Mouse (Mus musculus): ENCODE data around the gene Lilr4b. TPM values are rescaled to one million over a fixed set of nuclear protein-coding genes. Genes with fewer than 3 reads are reported as not detected.

The Lilr4b gene
- polyA plus RNA-seq, 1 experiment from 2014 or later = 1.5 TPM

GRCm38 (mm10) chr10:51526090-51526489, 45.7 kb downstream of the Lilr4b start:
- Histone ChIP-seq H3K9me3 (replicated peaks) (no peaks in the 10 kb centered on the region), H3K27me3 (no peaks in the 10 kb centered on the region), H3K4me2 (no peak overlapping the region), H3K9ac (no peak overlapping the region), H3K27ac (replicated peaks) (no peak overlapping the region), H3K4me3 (replicated peaks) (no peak overlapping the region), H3K36me3 (replicated peaks) (no peaks in the 10 kb centered on the region), H3K4me1 (replicated peaks) (peaks cover 4% of the 10 kb centered on the region)
- peak; percentile 28; the same call in 1 of the 2 replicates for ATAC-seq (ENCODE audit: insufficient read depth)
- WGBS (ENCODE audit: insufficient replicate concordance) = 41% methylated on average over 7 of the region's 7 CpGs

- no peak for ATAC-seq (ENCODE audit: insufficient read depth)
- H3K4me3 ChIP-seq (replicated peaks) = peak overlapping the region; percentile 22; the same call in 1 of the 2 replicates
These were observed 46.2 kb downstream of the Lilr4b start for GRCm38 (mm10) chr10:51526633-51527032.

GRCm38 (mm10) chr10:51528840-51529434, 48.5 kb downstream of the Lilr4b start:
- Histone ChIP-seq H3K27me3 (no peaks in the 10 kb centered on the region), H3K9me3 (replicated peaks) (no peaks in the 10 kb centered on the region), H3K27ac (replicated peaks) (no peak overlapping the region), H3K4me1 (replicated peaks) (peaks cover 4% of the 10 kb centered on the region), H3K4me2 (no peak overlapping the region), H3K36me3 (replicated peaks) (no peaks in the 10 kb centered on the region), H3K9ac (no peak overlapping the region), H3K4me3 (replicated peaks) (no peak overlapping the region)
- ATAC-seq (ENCODE audit: insufficient read depth) = no peak
- WGBS (ENCODE audit: insufficient replicate concordance) = 10% methylated on average over 8 of the region's 8 CpGs

More at GRCm38 (mm10) chr10:51526633-51527032, 46.2 kb downstream of the Lilr4b start:
- no peaks in the 10 kb centered on the region for H3K9me3 ChIP-seq (replicated peaks)
- no peaks in the 10 kb centered on the region for H3K27me3 ChIP-seq
- WGBS (ENCODE audit: insufficient replicate concordance) = 69% methylated on average over 4 of the region's 4 CpGs
- peaks cover 4% of the 10 kb centered on the region for H3K4me1 ChIP-seq (replicated peaks)
- H3K4me2 ChIP-seq = no peak overlapping the region
- H3K36me3 ChIP-seq (replicated peaks) = no peaks in the 10 kb centered on the region
- H3K27ac ChIP-seq (replicated peaks) = no peak overlapping the region
- no peak overlapping the region for H3K9ac ChIP-seq

GRCm38 (mm10) chr10:51529497-51529896, 49.1 kb downstream of the Lilr4b start:
- WGBS (ENCODE audit: insufficient replicate concordance) = 17% methylated on average over 3 of the region's 3 CpGs

GRCm38 (mm10) chr10:51530813-51531212, 50.4 kb downstream of the Lilr4b start:
- Histone ChIP-seq H3K27me3 (no peaks in the 10 kb centered on the region), H3K4me2 (no peak overlapping the region), H3K36me3 (replicated peaks) (no peaks in the 10 kb centered on the region), H3K27ac (replicated peaks) (no peak overlapping the region), H3K4me1 (replicated peaks) (peaks cover 4% of the 10 kb centered on the region), H3K9me3 (replicated peaks) (no peaks in the 10 kb centered on the region), H3K9ac (no peak overlapping the region), H3K4me3 (replicated peaks) (no peak overlapping the region)
- ATAC-seq (ENCODE audit: insufficient read depth) = no peak
- 61% methylated on average over 7 of the region's 7 CpGs for WGBS (ENCODE audit: insufficient replicate concordance)

More at GRCm38 (mm10) chr10:51529497-51529896, 49.1 kb downstream of the Lilr4b start:
- H3K27me3 ChIP-seq = no peaks in the 10 kb centered on the region
- H3K27ac ChIP-seq (replicated peaks) = no peak overlapping the region
- H3K4me1 ChIP-seq (replicated peaks) = peaks cover 4% of the 10 kb centered on the region
- H3K4me3 ChIP-seq (replicated peaks) = no peak overlapping the region
- no peaks in the 10 kb centered on the region for H3K9me3 ChIP-seq (replicated peaks)
- H3K36me3 ChIP-seq (replicated peaks) = no peaks in the 10 kb centered on the region
- no peak overlapping the region for H3K4me2 ChIP-seq
- no peak for ATAC-seq (ENCODE audit: insufficient read depth)
- H3K9ac ChIP-seq = no peak overlapping the region

Other genes starting within 250 kb of the Lilr4b start
- 2.1 and 2.3 TPM in 2 replicates for gene Gm49339, start within 50 bp of the Lilr4b start, polyA plus RNA-seq (2015; fragmentation: Nextera tagmentation; extraction: Ambion mirVana)
- 4.6 and 4.8 TPM in 2 replicates for gene Lilrb4a, start 10.3 kb downstream of the Lilr4b start, polyA plus RNA-seq (2015; fragmentation: Nextera tagmentation; extraction: Ambion mirVana)
- gene Fam162b, start 109.9 kb downstream of the Lilr4b start, polyA plus RNA-seq (2015; fragmentation: Nextera tagmentation; extraction: Ambion mirVana) = not detected in 2 replicates
- 0.06 and 0.12 TPM in 2 replicates for gene Gprc6a, start 150.8 kb downstream of the Lilr4b start, polyA plus RNA-seq (2015; fragmentation: Nextera tagmentation; extraction: Ambion mirVana)
- gene Rfx6, start 197.1 kb downstream of the Lilr4b start, polyA plus RNA-seq (2015; fragmentation: Nextera tagmentation; extraction: Ambion mirVana) = not detected in 2 replicates